Mouse (Mus musculus): ENCODE results near the gene Adgrf5.

GRCm38 (mm10) chr17:43404408-43404807 lies 44.2 kb downstream of the Adgrf5 start:
- TF ChIP-seq POLR2A (IDR thresholded peaks at IDR 0.05; ENCODE audit: borderline replicate concordance, insufficient read depth, low read length): no peak
- no peak for TF ChIP-seq CTCF (IDR thresholded peaks at IDR 0.05; ENCODE audit: borderline replicate concordance, insufficient read depth, low read depth, low read length)

Data from cerebellum, adult 2 months (tissue).